Mouse (Mus musculus) midbrain, postnatal 0 days (tissue): ENCODE measurements at regions not wholly inside any gene's neighbourhood (a gene's known extent, or its start where the extent isn't known, plus 50 kb on each side); places are given as distances from the start of the nearest gene placed in this dataset.

ENCODE experiments used
- ATAC-seq: fragments of 200-750 bp; cut with Nextera tagmentation; 2 replicates; pipeline ENCODE4 v1.8.0; 2017; ENCODE audit warnings: moderate number of reproducible peaks, mild to moderate bottlenecking, moderate TSS enrichment, moderate library complexity; ENCODE audit not compliant: low FRiP score
- DNase-seq: peaks from one replicate; pipeline ENCODE4 v3.0.0-alpha.2; 2015; ENCODE audit warnings: low spot score
- H3K27ac ChIP-seq: fragments of 300-500 bp; sonication (generic); 2 replicates; pipeline ENCODE4 v1.5.1; 2014; ENCODE audit warnings: low read depth, mild to moderate bottlenecking, low read length, mixed read lengths
- H3K27me3 ChIP-seq: fragments of 300-500 bp; sonication (generic); 2 replicates; pipeline ENCODE4 v1.6.1; 2014; ENCODE audit warnings: low read length, control low read depth, mixed read lengths; ENCODE audit not compliant: insufficient read depth
- H3K36me3 ChIP-seq: fragments of 300-500 bp; sonication (generic); 2 replicates; pipeline ENCODE4 v1.6.1; 2014; ENCODE audit warnings: low read length, control low read depth, mixed read lengths; ENCODE audit not compliant: insufficient read depth
- H3K4me1 ChIP-seq: fragments of 300-500 bp; sonication (generic); 2 replicates; pipeline ENCODE4 v1.6.1; 2014; ENCODE audit warnings: mild to moderate bottlenecking, control low read depth, antibody characterized with exemption, low read length, mixed read lengths; ENCODE audit not compliant: insufficient read depth
- H3K4me2 ChIP-seq: fragments of 300-500 bp; sonication (generic); 2 replicates; pipeline ENCODE4 v1.6.1; 2014; ENCODE audit warnings: low read depth, mild to moderate bottlenecking, low read length, mixed read lengths; ENCODE audit not compliant: poor library complexity, severe bottlenecking
- H3K4me3 ChIP-seq: fragments of 300-500 bp; sonication (generic); 2 replicates; pipeline ENCODE4 v1.5.1; 2014; ENCODE audit warnings: low read depth, mild to moderate bottlenecking, low read length, moderate library complexity
- H3K9ac ChIP-seq: fragments of 300-500 bp; sonication (generic); replicated peaks from 2 replicates; pipeline ENCODE4 v1.6.1; 2014; ENCODE audit warnings: mild to moderate bottlenecking, low read length, moderate library complexity, mixed read lengths; ENCODE audit not compliant: poor library complexity, severe bottlenecking
- H3K9me3 ChIP-seq: fragments of 300-500 bp; sonication (generic); 2 replicates; pipeline ENCODE4 v1.6.1; 2016; ENCODE audit warnings: low read length, control low read depth
- CTCF ChIP-seq: IDR thresholded peaks from 2 replicates; pipeline ENCODE4 v1.5.1; 2016; ENCODE audit warnings: antibody characterized with exemption, mild to moderate bottlenecking
- WGBS: fragments of 180-500 bp; shearing (Covaris S2); extraction: QIAGEN DNeasy Blood & Tissue Kit; methylation state at CpG from one replicate; pipeline ENCODE4 v1.1.7; 2014; 5-methylcytosine and 5-hydroxymethylcytosine counted together

DNA sequence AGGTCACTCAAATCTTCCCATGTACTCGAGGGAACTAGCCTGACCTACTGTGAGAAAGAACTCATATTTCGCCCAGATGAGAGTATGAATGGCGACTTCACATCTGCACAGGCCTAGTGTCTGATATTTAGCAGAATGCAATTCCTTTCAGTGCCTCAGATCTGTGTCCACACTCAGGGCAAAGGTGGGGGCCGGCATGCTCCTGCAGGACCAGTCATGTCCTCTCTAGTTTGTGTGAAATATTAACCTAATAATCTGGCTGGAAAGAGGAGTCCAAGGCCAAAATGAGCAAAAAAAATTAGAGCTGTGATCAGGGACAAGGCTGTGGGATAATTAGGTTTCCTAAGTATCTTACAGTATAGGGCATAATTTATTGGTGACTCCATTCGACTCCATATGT, 292.1 kb downstream of the Irs2 start:
- H3K4me2 ChIP-seq = no peak overlapping the region
- H3K27me3 ChIP-seq = no peaks in the 10 kb centered on the region
- WGBS = 85% methylated on average over 5 of the region's 5 CpGs
- H3K27ac ChIP-seq = no peak overlapping the region
- no peaks in the 10 kb centered on the region for H3K36me3 ChIP-seq
- H3K9me3 ChIP-seq = no peaks in the 10 kb centered on the region
- H3K4me3 ChIP-seq = no peak overlapping the region
- ATAC-seq (no peak), DNase-seq (no peak)
- no peak for TF ChIP-seq CTCF
- no peaks in the 10 kb centered on the region for H3K4me1 ChIP-seq
- H3K9ac ChIP-seq = no peak overlapping the region

DNA sequence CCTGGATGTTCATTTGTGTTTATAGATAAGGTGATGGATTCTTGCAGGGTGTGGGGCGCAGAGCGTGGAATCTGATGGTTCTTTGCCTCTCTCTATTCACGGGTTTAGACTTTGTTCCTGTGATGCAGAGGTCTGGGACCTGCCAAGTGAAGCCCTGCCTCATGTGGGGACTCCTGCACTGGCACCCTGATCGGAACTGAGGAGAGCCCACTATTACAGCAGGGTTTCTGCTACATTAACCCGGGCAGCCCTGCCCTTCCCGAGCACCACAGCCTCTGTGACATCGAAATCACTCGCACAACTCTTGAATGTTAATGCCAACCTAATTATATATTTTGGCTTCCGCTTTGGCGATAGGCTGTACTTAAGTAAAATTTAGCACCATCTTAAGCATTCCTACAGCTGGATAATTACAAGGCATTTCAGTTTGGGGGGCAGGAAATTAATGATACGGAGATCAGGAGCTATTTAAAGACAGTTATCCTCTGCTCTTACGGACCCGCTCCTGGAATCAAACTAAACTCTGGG, 294.7 kb downstream of the Irs2 start:
- WGBS = 70% methylated on average over 13 of the region's 13 CpGs
- no peaks in the 10 kb centered on the region for H3K9me3 ChIP-seq
- H3K27ac ChIP-seq = no peak overlapping the region
- no peak overlapping the region for H3K9ac ChIP-seq
- H3K36me3 ChIP-seq = no peaks in the 10 kb centered on the region
- TF ChIP-seq CTCF = no peak
- no peak overlapping the region for H3K4me3 ChIP-seq
- no peaks in the 10 kb centered on the region for H3K27me3 ChIP-seq
- no peak for DNase-seq
- no peak for ATAC-seq
- H3K4me1 ChIP-seq = no peaks in the 10 kb centered on the region
- no peak overlapping the region for H3K4me2 ChIP-seq

DNA sequence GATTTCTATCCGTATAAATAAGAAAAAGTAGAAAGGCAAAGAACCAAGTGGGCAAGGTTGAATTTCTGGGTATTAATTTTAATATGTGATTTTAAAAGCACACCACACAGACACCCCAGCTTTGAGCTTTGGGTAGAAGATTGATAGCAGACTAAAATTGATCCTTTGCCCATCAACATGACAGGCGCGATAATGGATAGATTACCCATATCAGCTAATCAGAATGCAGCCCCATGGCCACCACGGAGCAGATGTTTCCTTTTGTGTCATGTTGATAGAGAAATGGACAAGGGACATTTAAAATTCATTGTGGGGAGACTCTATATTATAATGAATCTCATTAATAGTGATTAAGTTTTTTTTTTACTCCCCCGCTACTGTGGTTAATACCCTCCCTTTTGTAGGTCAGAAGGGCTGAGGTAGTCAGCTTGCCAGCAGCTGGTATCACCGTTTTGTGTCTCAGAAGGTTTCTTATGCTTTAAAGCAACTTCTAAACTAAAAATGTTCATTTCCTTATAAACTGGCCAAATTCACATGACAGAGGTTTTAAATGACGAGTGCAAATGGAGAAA, 296.1 kb downstream of the Irs2 start:
- 48% methylated on average over 7 of the region's 7 CpGs for WGBS
- Histone ChIP-seq H3K4me3 (no peak overlapping the region), H3K27ac (no peak overlapping the region), H3K27me3 (no peaks in the 10 kb centered on the region), H3K4me1 (no peaks in the 10 kb centered on the region), H3K9me3 (no peaks in the 10 kb centered on the region), H3K9ac (no peak overlapping the region), H3K4me2 (no peak overlapping the region), H3K36me3 (no peaks in the 10 kb centered on the region)
- DNase-seq (no peak), ATAC-seq (no peak)
- no peak for TF ChIP-seq CTCF

DNA sequence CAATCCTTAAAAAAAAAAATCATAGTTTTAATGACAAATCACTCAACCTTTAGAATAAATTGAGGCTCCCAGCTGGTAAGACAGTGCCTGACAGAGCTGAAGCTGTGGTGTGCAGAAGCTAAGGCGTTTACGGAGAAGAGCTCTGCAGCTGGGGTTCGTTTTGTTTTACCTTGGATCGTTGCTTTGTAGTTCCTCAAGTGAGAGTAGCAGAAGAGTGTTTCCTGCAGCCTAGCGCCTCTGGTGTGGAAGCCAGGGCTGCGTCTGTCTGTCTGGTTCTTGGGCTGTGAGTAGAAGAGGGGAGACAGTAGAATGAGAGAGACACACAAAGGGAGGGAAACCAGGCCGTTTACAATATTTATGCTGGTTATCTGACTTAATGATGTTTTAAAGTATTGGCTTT, 296.8 kb downstream of the Irs2 start:
- 70% methylated on average over 7 of the region's 7 CpGs for WGBS
- no peak for ATAC-seq
- H3K27me3 ChIP-seq = no peaks in the 10 kb centered on the region
- no peak overlapping the region for H3K4me3 ChIP-seq
- no peak overlapping the region for H3K27ac ChIP-seq
- no peaks in the 10 kb centered on the region for H3K36me3 ChIP-seq
- no peak for DNase-seq
- H3K4me2 ChIP-seq = no peak overlapping the region
- H3K9ac ChIP-seq = no peak overlapping the region
- H3K4me1 ChIP-seq = no peaks in the 10 kb centered on the region
- no peak for TF ChIP-seq CTCF
- no peaks in the 10 kb centered on the region for H3K9me3 ChIP-seq

- ATAC-seq = no peak
- DNase-seq = no peak
- Histone ChIP-seq H3K9ac (no peak overlapping the region), H3K4me1 (no peaks in the 10 kb centered on the region), H3K27ac (no peak overlapping the region), H3K4me3 (no peak overlapping the region), H3K36me3 (no peaks in the 10 kb centered on the region), H3K9me3 (no peaks in the 10 kb centered on the region), H3K4me2 (no peak overlapping the region), H3K27me3 (no peaks in the 10 kb centered on the region)
- WGBS = 81% methylated on average over 6 of the region's 6 CpGs
- TF ChIP-seq CTCF = no peak
Measured at GRCm38 (mm10) chr8:10708509-10708908, 299.7 kb downstream of the Irs2 start.

GRCm38 (mm10) chr8:10707122-10707521, 301.1 kb downstream of the Irs2 start:
- DNase-seq (no peak), ATAC-seq (no peak)
- Histone ChIP-seq H3K27me3 (no peaks in the 10 kb centered on the region), H3K9me3 (no peaks in the 10 kb centered on the region), H3K9ac (no peak overlapping the region), H3K27ac (no peak overlapping the region), H3K4me1 (0 out of 2 replicates have a peak, but pooled peaks cover 1% of the 10 kb centered on the region), H3K4me3 (no peak overlapping the region), H3K36me3 (no peaks in the 10 kb centered on the region), H3K4me2 (no peak overlapping the region)
- TF ChIP-seq CTCF = no peak
